Mouse (Mus musculus): Measurements from ENCODE around the gene Ugt1a8.

GRCm38 (mm10) chr1:88262961-88263360 is 175.3 kb downstream of the Ugt1a8 start:
- no peak for TF ChIP-seq GATA1 (IDR thresholded peaks at IDR 0.05; ENCODE audit: low read length)
- no peak for TF ChIP-seq TAL1 (IDR thresholded peaks at IDR 0.05; ENCODE audit: low read length)
